Mouse (Mus musculus): ENCODE measurements around the gene Tmem204. TPM values are rescaled to one million over a fixed set of nuclear protein-coding genes. Genes with fewer than 3 reads are reported as not detected.
A peak's percentile ranks its signal among the peaks of the same experiment; 100 is the strongest.

Gene Tmem204
- total RNA-seq, 2 experiments from 2014 or later, result not detected

- no peak for ATAC-seq (replicated peaks; ENCODE audit: poor library complexity)
Observed at GRCm38 (mm10) chr17:25086724-25087123, 3.3 kb upstream of the Tmem204 start.

GRCm38 (mm10) chr17:25084835-25085385, 1.5 kb upstream of the Tmem204 start:
- ATAC-seq (replicated peaks; ENCODE audit: poor library complexity), result no peak

GRCm38 (mm10) chr17:25082887-25083286, 504 bp downstream of the Tmem204 start:
- no peak for ATAC-seq (replicated peaks; ENCODE audit: poor library complexity)

- ATAC-seq (replicated peaks; ENCODE audit: poor library complexity), result no peak
Observed at GRCm38 (mm10) chr17:25082081-25082847, 1.1 kb downstream of the Tmem204 start.

- ATAC-seq (replicated peaks; ENCODE audit: poor library complexity), result no peak
Observed at GRCm38 (mm10) chr17:25080960-25081381, 2.4 kb downstream of the Tmem204 start.

- ATAC-seq (replicated peaks; ENCODE audit: poor library complexity), result no peak
Observed at GRCm38 (mm10) chr17:25080210-25080609, 3.2 kb downstream of the Tmem204 start.

GRCm38 (mm10) chr17:25077771-25078372, 5.5 kb downstream of the Tmem204 start:
- ATAC-seq (replicated peaks; ENCODE audit: poor library complexity), result peak; percentile 42; the same call in 1 of the 2 replicates

- no peak for ATAC-seq (replicated peaks; ENCODE audit: poor library complexity)
Observed at GRCm38 (mm10) chr17:25076906-25077305, 6.5 kb downstream of the Tmem204 start.

GRCm38 (mm10) chr17:25068690-25069089, 14.7 kb downstream of the Tmem204 start:
- no peak for ATAC-seq (replicated peaks; ENCODE audit: poor library complexity)

GRCm38 (mm10) chr17:25067442-25067851, 15.9 kb downstream of the Tmem204 start:
- no peak for ATAC-seq (replicated peaks; ENCODE audit: poor library complexity)

GRCm38 (mm10) chr17:25066595-25066994, 16.8 kb downstream of the Tmem204 start:
- no peak for ATAC-seq (replicated peaks; ENCODE audit: poor library complexity)

- no peak for ATAC-seq (replicated peaks; ENCODE audit: poor library complexity)
Observed at GRCm38 (mm10) chr17:25065189-25065588, 18.2 kb downstream of the Tmem204 start.

- no peak for ATAC-seq (replicated peaks; ENCODE audit: poor library complexity)
Observed at GRCm38 (mm10) chr17:25064351-25064750, 19.0 kb downstream of the Tmem204 start.

GRCm38 (mm10) chr17:25063872-25064271, 19.5 kb downstream of the Tmem204 start:
- peak; percentile 88 for ATAC-seq (replicated peaks; ENCODE audit: poor library complexity)

GRCm38 (mm10) chr17:25063261-25063660, 20.1 kb downstream of the Tmem204 start:
- ATAC-seq (replicated peaks; ENCODE audit: poor library complexity), result no peak

GRCm38 (mm10) chr17:25057041-25057440, 26.4 kb downstream of the Tmem204 start:
- ATAC-seq (replicated peaks; ENCODE audit: poor library complexity), result no peak

GRCm38 (mm10) chr17:25053274-25053673, 30.1 kb downstream of the Tmem204 start:
- no peak for ATAC-seq (replicated peaks; ENCODE audit: poor library complexity)

- ATAC-seq (replicated peaks; ENCODE audit: poor library complexity), result no peak
Observed at GRCm38 (mm10) chr17:25047143-25047542, 36.2 kb downstream of the Tmem204 start.

GRCm38 (mm10) chr17:25045281-25045680, 38.1 kb downstream of the Tmem204 start:
- no peak for ATAC-seq (replicated peaks; ENCODE audit: poor library complexity)

GRCm38 (mm10) chr17:25044879-25045278, 38.5 kb downstream of the Tmem204 start:
- 0 out of 2 replicates have a peak, but pooled peaks have one; percentile 17 for ATAC-seq (replicated peaks; ENCODE audit: poor library complexity)

GRCm38 (mm10) chr17:25036183-25036582, 47.2 kb downstream of the Tmem204 start:
- ATAC-seq (replicated peaks; ENCODE audit: poor library complexity), result no peak

Measured in megakaryocyte progenitor cell, adult 5-6 weeks (primary cell).